Mouse (Mus musculus) forebrain, embryonic 12.5 days (tissue): ENCODE data around the gene Dnajc14. TPM values are rescaled to one million over a fixed set of nuclear protein-coding genes. Genes with fewer than 3 reads are reported as not detected.

Source experiments
- polyA plus RNA-seq: library from polyadenylated mRNA; unstranded; fragments of >200 nt; fragmentation: Nextera tagmentation; extraction: Ambion mirVana; gene quantifications from 2 replicates; pipeline ENCODE4 v1.2.1, GENCODE M21; 2016

Dnajc14 gene
- polyA plus RNA-seq, 1 experiment from 2014 or later = 55.0 TPM

Other genes starting within 250 kb of the Dnajc14 start
- gene Pa2g4, start 238.1 kb upstream of the Dnajc14 start, polyA plus RNA-seq = 196 and 203 TPM in 2 replicates
- 2.0 TPM in 2 replicates for gene Erbb3, start 214.4 kb upstream of the Dnajc14 start, polyA plus RNA-seq
- gene Rps26, start 177.3 kb upstream of the Dnajc14 start, polyA plus RNA-seq = 484 and 501 TPM in 2 replicates
- 6.8 and 7.7 TPM in 2 replicates for gene Ikzf4, start 158.1 kb upstream of the Dnajc14 start, polyA plus RNA-seq
- 10.4 and 10.7 TPM in 2 replicates for gene Suox, start 130.0 kb upstream of the Dnajc14 start, polyA plus RNA-seq
- 90.9 and 98.8 TPM in 2 replicates for gene Rab5b, start 107.8 kb upstream of the Dnajc14 start, polyA plus RNA-seq
- gene Pmel, start 99.9 kb upstream of the Dnajc14 start, polyA plus RNA-seq = 0.88 and 4.4 TPM in 2 replicates
- 95.2 and 104 TPM in 2 replicates for gene Cdk2, start 99.0 kb upstream of the Dnajc14 start, polyA plus RNA-seq
- gene Dgka, start 59.2 kb upstream of the Dnajc14 start, polyA plus RNA-seq = 3.9 and 4.2 TPM in 2 replicates
- 51.2 and 52.8 TPM in 2 replicates for gene Pym1, start 56.2 kb upstream of the Dnajc14 start, polyA plus RNA-seq
- gene Mmp19, start 13.2 kb upstream of the Dnajc14 start, polyA plus RNA-seq = 0.40 and 0.60 TPM in 2 replicates
- gene Tmem198b, start 308 bp downstream of the Dnajc14 start, polyA plus RNA-seq = 18.4 and 21.3 TPM in 2 replicates
- 251 and 256 TPM in 2 replicates for gene Sarnp, start 13.3 kb downstream of the Dnajc14 start, polyA plus RNA-seq
- gene Ormdl2, start 17.6 kb downstream of the Dnajc14 start, polyA plus RNA-seq = 47.4 and 53.0 TPM in 2 replicates
- gene Gdf11, start 87.7 kb downstream of the Dnajc14 start, polyA plus RNA-seq = 9.3 and 9.6 TPM in 2 replicates
- gene Cd63, start 96.9 kb downstream of the Dnajc14 start, polyA plus RNA-seq = 129 and 160 TPM in 2 replicates
- 11.3 and 13.3 TPM in 2 replicates for gene Rdh5, start 118.8 kb downstream of the Dnajc14 start, polyA plus RNA-seq
- gene Bloc1s1, start 120.0 kb downstream of the Dnajc14 start, polyA plus RNA-seq = 183 and 188 TPM in 2 replicates
- 0.46 and 0.73 TPM in 2 replicates for gene Itga7, start 129.8 kb downstream of the Dnajc14 start, polyA plus RNA-seq
- gene Mettl7b, start 156.9 kb downstream of the Dnajc14 start, polyA plus RNA-seq = not detected in 2 replicates
- not detected in 2 replicates for gene Olfr9, start 185.4 kb downstream of the Dnajc14 start, polyA plus RNA-seq
- not detected in 2 replicates for gene Olfr763, start 206.7 kb downstream of the Dnajc14 start, polyA plus RNA-seq
- gene Olfr764-ps1, start 235.8 kb downstream of the Dnajc14 start, polyA plus RNA-seq = not detected in 2 replicates
- gene Olfr765, start 245.9 kb downstream of the Dnajc14 start, polyA plus RNA-seq = not detected in 2 replicates